Mouse (Mus musculus) inflammation-experienced regulatory T-cells, adult 6 months (primary cell): ENCODE results near the gene Hbq1b. TPM values are rescaled to one million over a fixed set of nuclear protein-coding genes. Genes with fewer than 3 reads are reported as not detected.

ENCODE experiments used
- ATAC-seq: one replicate; pipeline ENCODE4 v1.8.0; 2017
- polyA plus RNA-seq, 3 experiments: library from polyadenylated mRNA; unstranded; fragments of 100-300 nt; shearing (Covaris generic); gene quantifications; one replicate each; pipeline ENCODE4 v1.2.1; 2017

Hbq1b gene
- not detected for polyA plus RNA-seq

DNA sequence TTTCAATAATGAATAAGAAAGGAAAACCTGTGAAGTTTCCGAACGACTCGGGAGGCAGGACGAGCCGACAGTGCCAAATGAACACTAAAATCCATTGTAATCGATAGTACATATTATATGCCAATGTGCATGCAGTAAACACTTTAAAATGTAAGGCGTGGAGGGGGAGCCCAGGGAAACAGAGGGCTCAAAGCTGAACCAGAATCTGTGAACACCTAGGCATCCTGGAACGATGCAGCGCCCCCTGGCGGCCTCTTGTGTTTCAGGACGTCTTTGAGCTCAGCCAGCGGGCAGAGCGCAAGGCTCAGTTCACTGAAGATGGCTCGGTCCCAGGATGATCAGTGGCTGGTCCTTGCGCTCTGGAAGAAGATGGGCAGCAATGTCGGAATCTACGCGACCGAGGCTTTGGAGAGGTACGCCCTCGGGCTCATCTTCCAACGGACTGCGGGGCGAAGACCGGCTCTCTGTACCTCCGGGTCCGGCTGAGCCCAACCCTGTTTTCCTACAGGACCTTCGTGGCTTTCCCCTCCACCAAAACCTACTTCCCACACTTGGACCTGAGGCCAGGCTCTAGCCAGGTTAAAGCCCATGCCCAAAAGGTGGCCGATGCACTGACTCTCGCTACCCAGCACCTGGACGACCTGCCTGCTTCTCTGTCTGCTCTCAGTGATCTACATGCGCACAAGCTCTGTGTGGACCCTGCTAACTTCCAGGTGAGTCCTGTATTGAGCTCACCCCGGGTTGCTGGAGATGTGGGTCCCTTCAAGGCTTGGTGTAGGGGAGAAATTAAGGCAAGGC, at the start of gene Hbq1b:
TSS of gene Hbq1b (plus strand) at position 271 of the 798 bp plus-strand sequence.
- ATAC-seq, result peak; percentile 38

DNA sequence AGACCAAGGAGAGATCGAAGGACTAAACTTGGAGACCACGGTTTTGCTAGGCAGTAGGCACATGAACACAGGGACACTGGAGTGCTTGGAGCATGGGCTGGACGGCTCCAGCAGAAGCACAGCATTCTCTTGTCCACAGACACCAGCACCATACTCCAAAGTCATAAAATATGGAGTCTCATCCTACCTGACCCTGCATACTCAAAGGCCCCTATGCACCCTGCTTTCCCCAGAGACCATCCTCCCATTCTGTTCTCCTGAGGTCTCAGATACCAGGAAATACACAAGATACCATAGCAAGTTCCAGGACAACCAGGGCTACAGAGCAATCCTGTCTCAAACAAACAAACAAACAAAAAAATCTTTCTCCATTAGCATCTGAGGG, 49.4 kb upstream of the Hbq1b start:
- ATAC-seq, result no peak

DNA sequence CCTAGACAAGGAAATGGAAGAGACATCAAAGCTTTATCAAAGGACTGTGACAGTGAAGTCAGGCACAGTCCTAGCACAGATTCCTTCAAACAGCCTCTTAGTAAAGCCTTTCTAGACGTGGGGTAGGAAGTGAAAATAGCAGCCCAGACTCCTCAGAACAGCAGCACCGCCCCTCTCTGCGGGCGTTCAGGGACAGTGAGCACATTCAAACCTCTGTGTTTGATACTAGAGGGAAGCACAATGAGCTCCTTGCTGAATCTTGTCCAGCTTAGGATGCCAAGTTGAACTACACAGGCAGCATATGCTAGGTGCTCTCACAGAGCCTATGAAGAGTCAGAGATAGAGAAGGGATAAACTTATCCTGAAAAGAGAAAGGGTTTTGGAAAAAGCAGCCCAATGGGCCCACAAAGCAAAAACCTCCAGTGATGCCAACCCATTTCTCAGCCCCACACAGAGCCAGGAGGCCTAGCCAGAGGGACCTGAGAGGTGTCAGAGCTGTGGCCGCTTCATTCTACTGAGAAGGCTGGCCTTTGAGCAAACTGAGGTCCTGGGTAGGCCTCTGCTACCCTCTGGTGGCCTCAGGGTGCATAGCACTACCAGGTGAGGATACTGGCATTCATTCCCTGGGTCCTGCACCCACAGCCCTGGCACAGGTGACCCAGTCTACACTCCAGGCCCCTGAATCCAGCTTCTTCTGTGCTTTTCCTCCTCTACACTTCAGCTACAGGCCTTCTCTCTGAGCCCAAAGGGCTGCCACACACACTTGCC, 48.5 kb upstream of the Hbq1b start:
- ATAC-seq, result peak; percentile 88

DNA sequence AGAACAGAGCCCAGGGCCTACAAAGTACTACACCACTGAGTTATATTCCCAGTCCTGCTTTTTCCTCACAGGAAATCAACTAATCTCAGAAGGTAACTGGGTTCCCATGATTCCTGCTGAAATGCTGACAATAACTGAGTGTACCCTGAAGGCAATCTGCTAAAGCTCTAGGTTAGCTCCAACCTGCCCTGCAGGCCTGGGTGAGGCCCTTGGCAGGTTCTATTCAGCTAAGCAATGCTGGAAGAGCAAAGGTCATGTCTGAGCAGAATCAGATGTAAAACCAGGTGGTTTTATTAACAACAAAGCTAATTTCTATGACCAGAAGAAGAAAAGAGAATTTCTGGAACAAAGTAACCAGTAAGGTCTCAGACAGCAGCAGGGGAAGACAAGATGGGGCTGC, 45.4 kb upstream of the Hbq1b start:
- no peak for ATAC-seq

DNA sequence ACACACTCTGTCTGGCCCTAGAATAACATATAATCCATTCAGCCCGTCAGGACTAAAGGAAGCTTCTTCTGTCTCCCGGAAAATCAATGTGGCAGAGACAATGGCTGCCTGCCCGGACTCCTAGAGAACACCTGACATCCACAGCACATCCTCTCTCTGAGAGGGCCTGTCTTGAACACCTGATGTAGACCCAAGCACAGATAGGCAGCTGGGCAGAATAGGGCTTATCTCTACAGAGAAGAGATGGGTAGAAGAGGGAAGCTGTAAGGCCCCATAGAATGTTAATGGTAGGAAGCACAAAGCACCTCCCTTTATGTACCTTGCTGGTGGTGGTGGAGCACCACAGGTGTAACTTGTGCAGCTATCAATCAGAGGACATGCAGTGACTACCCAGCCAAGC, 44.6 kb upstream of the Hbq1b start:
- ATAC-seq, result no peak

DNA sequence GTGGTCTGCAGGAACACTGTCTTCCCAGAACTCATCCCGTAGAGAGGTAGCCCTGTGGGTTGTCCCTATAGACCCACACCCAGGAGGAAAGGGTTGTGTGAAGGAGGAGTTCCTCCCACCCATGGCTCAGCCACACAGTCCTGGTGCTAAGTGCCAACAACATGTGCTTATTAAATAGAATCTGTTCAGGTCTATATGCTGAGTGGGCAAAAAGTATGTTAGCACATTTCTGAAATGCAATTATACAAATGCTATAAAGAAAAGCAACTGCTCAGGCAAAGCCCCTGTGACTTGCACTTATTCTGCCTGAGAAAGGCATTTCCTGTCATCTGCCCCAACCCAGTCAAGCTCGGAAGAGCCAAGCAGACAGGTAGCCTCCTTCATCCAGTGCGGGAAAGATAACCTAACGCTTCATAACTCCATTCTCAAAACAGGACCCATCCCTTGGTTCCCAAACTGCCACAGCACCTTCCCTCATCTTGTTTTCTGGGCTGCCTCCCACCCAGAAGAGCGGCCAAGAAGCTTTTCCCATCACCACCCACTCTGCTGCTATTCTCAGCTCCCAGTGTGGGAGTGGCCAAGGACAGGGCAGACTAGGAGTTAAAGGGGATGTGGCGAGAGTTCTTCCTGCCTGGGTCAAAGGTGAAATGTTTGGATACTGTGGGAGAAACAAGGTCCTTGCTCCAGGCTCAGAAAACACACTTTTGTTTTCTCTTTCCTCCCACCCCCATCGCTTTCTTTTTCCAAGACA, 43.4 kb upstream of the Hbq1b start:
- ATAC-seq, result no peak

DNA sequence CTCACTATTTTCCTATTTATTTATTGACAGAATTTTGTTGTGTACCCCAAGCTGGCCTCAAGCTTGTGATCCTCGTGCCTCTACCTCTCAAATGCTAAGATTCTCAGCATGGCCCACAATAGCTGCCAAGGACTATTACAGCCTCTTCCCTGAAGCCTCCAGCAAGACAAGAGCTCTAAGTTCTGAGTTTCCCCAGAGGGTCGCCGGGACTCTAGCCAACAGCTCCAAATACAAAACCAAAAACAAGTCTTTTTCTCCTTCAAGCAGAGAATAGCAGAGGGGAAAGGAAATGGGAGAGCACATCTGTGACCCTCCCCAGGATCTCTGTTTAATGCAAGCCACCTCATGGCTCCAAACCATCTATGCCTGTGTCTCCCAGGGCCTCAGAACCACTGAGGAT, 42.7 kb upstream of the Hbq1b start:
- no peak for ATAC-seq

DNA sequence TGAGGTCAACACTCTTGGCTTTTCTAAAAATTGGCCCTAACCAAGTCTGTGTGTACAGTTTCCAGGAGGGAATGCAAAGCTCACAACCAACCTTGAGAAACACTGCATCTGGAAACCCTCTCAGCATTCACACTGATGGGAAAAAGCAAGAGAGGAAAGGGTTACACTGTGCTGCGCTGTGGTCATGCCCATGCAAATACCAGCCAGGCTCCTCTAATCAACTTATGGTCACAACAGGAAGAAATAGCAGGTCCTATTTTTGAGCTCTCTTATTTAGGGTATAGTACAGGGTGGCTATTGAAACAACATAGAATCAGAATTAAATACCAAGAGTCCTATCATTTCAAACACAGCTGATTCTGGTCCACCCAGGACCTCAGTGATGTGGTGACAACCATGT, 42.1 kb upstream of the Hbq1b start:
- no peak for ATAC-seq

DNA sequence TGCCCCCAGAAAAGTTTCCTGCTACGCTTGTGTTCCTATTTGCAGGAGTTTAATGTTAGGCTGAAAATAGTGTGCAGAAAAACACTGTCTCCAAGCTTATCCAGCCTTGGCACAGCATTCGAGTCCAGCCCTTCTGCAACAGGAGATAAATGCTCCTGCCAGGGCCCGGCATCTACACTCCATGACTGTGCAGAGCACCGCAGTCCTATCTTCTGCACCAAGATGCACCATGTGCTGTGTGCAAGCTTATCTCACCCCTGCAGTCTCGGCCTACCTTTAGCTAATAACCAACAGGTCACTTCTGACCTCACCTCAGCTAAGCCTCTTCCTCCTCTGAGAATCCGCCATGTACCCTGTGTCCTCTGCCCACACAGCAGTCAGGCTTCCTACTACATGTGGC, 41.2 kb upstream of the Hbq1b start:
- ATAC-seq, result no peak

DNA sequence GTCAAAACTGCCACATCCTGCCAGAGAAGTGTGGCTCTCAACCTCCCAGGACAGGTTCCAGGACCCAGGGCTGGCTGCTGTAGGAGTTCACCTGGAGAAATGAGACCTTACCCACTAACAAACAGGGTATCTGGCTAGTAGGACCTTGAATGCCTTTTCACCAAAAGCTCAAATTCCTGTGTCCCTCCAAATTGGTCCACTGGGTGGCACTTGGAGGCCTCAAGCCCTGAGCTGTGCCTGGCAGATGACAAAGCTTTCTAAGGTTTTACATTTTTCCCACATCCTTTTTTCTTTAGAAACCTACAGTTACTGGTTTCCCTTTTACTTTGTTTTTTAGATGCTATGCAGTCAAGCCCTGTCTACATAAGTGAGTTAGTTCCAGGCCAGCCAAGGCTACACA, 39.7 kb upstream of the Hbq1b start:
- ATAC-seq, result no peak

DNA sequence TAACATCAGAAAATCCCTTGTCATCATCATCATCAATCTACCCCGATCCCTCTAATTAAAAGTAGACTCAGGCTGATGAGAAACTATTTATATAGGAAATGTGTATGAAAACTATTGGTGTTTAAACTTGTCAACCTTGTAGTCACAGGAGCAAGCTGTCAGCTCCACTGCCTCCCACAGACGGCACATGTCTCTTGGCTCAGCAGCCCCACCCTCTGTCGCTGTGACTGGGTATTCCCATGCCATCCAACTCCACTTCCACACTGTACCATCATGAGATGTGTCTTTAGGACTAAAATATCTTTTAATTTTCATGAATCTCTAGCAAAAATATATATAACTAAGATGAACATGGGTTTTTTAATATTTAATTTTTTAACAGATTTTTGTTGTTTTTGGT, 38.4 kb upstream of the Hbq1b start:
- no peak for ATAC-seq

DNA sequence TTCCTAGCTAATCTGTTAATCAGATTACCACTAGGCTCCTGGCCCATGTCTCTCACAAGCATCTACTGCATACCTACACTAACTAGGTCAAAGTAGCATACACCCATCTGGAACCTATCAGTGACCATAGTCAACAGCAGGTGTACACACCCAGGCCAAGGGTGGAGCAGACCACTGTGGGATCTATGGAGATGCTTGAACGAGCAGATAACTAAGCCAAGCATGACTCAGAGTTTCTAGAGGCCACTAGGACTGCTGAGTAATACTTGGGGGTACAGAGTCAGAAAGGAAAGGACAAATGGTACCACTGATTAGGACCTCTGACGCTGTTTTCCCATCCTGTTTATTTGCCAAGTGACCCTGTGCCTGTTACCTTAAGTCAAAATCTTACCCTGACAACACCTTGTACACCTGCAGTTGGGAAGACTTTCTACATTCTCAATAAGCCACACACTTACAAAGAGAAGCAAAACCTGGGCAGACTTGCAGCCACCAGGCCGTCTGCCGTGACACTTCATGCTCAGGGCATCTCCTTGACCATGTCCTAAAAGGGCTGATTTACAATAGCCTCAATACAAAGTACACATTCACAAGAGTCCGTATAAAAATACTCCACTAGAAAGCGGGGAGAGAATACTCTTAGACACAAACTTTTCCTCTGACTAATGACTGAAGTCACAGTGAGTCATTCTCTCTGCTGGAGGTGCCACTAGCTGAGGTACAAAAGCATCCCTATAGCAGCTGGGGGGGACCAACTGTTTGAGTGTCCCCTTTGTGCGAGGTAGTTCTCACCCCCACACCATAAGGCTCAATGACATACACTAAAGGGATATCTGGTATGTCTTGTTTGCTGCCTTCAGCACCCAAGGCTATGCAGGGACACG, 35.6 kb upstream of the Hbq1b start:
- no peak for ATAC-seq

DNA sequence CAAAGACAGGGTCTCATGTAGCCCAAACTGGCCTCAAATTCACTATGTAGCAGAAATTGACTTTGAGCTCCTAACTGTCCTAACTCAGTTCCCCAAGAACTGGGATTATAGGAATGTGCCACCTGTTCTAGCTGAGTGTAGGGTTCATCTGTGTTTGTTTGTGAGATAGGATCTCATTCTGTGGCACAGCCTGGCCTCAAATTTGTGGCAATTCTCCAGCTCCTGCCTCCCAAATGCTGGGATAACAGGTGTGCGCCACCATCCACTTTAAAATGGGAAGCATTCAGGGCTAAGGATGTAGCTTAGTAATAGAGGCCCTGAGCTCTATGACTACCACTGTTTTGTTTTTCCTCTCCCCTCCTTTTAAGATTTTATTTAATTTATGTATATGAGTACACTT, 33.6 kb upstream of the Hbq1b start:
- ATAC-seq, result no peak

DNA sequence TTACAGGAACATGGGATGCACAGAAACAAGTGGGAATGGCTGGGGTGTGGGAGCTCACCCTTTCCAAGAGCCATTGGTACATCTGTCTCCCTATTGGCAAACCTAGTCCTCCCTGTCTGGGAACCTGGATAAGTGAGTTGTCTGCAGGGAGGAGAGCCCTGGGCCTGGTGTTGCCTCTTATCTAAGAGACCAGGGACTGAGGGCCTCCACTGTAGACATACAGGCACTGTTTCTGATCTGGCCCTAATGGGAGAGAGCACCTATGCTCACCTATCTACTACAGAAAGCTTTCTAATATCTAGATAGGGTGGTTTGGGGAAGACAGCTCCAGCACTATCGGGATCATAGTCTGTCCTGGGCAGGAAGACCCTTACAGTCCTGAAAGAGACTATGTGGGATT, 30.6 kb upstream of the Hbq1b start:
- ATAC-seq, result no peak

DNA sequence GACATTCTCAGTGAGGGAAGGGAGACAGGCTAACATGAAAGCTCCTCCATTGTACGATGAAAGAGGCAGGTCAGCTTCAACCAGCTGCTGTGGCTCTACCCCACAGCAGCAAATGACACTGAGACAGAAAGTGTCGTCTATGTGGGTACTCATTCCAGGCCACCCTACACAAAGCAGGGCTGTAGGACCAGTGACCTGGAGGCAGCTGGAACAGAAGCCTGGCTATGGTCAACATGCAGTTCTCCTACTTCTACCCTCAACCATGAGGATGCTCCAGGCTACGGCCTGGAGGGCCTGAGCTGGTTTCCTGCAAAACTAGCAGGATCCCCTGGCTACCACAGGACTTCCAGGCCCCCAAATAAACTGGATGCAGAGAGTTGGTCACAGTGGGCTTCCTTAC, 30.2 kb upstream of the Hbq1b start:
- ATAC-seq, result no peak

DNA sequence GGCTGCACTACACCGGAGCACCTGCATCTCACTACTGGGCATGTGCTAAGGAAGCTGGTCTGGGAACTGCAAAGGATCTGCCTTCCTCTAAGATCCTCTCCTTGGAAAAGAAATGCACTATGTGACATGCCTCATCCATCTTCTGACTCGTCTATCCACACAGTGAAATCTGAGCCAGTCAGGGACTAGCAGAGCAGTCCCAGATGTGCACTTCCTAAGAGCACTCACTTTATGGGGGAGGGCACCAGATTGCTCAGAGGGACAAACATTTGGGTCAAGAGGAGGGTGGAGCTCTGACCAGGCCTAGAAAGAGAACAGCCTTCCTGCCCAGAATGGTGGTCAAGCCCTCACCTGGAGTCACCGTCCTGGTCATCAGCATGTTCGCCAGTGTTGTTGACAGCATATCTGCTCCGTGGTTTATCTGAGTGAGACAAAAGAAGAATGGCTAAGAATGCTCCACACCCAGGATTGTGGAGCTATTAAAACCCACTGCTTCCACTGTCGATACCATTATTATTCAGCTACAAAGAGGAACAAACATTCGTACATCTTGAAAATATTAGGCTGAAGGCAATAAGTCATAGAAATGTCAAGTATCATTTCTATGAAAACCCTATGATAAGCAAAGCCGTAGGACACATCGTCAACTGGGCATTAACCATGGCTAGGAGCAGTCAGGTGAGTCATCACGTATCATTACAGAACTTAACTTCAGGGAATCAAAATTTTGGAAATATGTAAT, 23.9 kb upstream of the Hbq1b start:
- ATAC-seq, result no peak

DNA sequence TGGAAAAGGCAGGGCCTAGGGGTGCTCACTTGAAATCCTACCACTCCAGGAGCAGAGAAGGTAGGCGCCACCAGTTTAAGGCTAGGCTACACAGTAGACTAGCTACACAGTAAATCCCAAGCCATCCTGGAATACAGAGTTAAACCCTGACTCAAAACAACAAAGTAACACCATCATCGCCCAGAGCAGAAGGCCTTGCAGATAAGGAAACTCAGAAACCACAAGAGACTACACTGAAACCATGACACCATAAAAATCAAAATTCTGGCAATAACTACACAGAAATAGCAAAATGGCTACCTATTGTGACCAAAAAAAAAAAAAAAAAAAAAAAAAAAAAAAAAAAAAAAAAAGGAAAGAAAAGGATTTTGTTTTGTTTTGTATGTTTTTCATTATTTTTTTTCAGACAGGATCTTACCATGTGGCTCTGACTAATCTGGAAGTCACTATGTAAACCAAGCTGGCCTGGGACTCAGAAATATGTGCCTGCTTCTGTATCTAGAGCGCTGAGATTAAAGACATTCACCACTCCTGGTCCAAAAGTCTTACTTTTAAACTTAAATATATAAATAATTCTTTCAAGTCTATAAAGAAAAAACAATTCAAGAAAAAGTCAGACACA, 21.5 kb upstream of the Hbq1b start:
- ATAC-seq, result no peak

DNA sequence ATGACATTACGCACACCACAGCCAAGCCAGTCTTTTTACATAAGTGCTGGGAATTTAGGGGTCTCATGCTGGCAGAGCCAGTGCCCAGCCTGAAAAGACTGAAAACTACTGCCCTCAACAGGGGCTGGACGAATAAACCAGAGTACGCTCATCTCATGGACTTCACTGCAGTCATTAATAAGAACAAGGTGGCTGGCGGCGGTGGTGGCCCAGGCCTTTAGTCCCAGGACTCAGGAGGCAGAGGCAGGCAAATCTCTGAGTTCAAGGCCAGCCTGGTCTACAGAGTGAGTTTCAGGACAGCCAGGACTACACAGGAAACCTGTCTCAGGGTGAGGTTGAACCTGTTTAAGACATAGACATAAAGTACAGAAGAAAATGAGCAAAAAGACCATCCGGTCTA, 20.6 kb upstream of the Hbq1b start:
- ATAC-seq, result no peak

DNA sequence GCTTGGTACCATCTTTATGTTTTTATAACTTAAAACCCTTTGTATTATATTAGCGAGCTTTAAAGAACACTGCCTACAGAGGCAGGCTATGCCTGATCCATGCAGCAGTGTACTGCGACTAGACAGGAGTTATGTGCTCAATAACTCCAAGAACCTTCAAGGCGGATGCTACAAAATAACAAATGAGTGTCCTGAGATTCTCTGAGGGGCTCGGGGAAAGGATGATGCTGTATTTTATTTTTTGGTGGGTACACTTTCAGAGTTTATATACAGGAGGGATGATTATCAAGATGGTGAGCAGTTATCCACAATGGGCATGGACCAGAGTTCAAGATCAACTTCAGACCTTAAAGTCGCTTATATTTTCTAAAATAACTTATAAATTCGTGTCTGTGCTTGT, 20.0 kb upstream of the Hbq1b start:
- no peak for ATAC-seq

DNA sequence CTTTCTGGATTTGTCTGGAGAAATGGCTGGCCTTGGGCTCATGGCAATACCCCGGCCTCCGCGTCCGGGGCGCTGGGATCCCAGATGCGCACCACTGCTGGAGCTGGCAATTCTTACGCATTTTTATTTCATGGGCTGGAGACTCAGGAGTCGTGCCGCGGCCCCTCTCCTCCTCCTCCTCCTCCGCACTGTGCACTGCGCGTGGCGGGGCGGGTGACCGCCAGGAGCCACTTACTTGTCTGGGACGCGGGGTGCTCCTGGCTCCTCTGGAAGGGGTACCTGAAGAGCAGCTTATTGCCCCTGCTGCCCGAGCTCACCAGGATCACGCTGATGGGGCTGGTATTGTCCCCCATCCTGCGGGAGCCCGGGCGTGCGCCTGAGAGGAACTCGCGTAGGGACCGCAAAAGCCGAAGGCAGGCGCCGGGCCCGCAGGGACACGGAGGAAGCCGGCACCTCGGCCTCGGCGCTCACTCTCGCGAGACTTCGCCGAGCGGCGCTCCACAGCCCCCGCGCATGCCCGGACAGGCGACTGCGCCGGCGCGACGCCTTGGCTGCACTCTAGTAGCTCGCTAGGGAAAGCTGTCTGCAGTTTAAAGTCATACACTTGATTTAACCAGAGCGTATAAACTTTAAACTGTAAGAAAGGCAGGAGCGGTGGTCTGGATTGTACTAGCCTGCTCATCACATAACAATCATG, 19.4 kb upstream of the Hbq1b start, which contains the start of gene Nprl3:
TSS of gene Nprl3 (minus strand) at position 520 of the 697 bp plus-strand sequence.
- ATAC-seq, result peak; percentile 96

DNA sequence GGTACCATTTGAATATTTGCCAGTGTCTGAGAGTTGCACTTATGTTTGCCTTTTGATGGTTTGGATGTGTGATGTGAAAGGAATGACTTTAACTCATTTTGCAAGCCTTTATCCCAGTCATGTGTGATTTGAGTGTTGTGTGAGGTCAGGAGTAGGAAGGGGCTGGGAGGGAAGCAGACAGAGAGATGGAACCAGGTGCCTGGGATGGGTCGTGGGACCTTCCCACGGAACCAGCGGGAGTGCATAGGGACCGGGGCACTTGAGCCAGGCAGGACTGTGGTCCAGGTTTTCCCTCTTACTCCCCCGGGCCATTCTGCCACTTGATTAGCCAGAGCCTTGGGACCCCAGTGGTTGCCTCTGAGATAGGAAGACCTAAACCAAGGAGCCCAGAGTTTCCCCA, 18.8 kb upstream of the Hbq1b start:
- ATAC-seq, result no peak
